Mouse (Mus musculus): Measurements from ENCODE around the gene Tmem212.

- no peak for TF ChIP-seq POLR2A (IDR thresholded peaks at IDR 0.05; ENCODE audit: control insufficient read depth, extremely low read depth, insufficient read depth, low read length, poor library complexity)
- TF ChIP-seq CTCF (IDR thresholded peaks at IDR 0.05; ENCODE audit: borderline replicate concordance, control insufficient read depth, extremely low read depth, insufficient read depth, low read length, poor library complexity) = no peak
Measured at GRCm38 (mm10) chr3:27839231-27839630, 56.9 kb downstream of the Tmem212 start.

Measured in thymus, adult 2 months (tissue).